Mouse (Mus musculus) limb, embryonic 15.5 days (tissue): ENCODE measurements around the gene Pou4f1. TPM values are rescaled to one million over a fixed set of nuclear protein-coding genes. Genes with fewer than 3 reads are reported as not detected.
A peak's percentile ranks its signal among the peaks of the same experiment; 100 is the strongest.
"Not testable (repeated sequence)": the region's sequence is repeated elsewhere in the genome, so short reads cannot be mapped to it uniquely, and the experiment has no call there.

ENCODE experiments used
- ATAC-seq: fragments of 200-750 bp; cut with Nextera tagmentation; 2 replicates; pipeline ENCODE4 v1.8.0; 2017; ENCODE audit warnings: low read depth, moderate TSS enrichment; ENCODE audit not compliant: insufficient number of reproducible peaks, low FRiP score, low TSS enrichment
- H3K27ac ChIP-seq: fragments of 300-500 bp; sonication (generic); 2 replicates; pipeline ENCODE4 v1.5.1; 2015; ENCODE audit warnings: moderate library complexity, mild to moderate bottlenecking, inconsistent platforms
- H3K27me3 ChIP-seq: fragments of 300-500 bp; sonication (generic); 2 replicates; pipeline ENCODE4 v1.6.1; 2015; ENCODE audit warnings: inconsistent platforms
- H3K36me3 ChIP-seq: fragments of 300-500 bp; sonication (generic); 2 replicates; pipeline ENCODE4 v1.6.1; 2015; ENCODE audit warnings: inconsistent platforms
- H3K4me1 ChIP-seq: fragments of 300-500 bp; sonication (generic); 2 replicates; pipeline ENCODE4 v1.6.1; 2015; ENCODE audit warnings: inconsistent platforms
- H3K4me2 ChIP-seq: fragments of 300-500 bp; sonication (generic); 2 replicates; pipeline ENCODE4 v1.6.1; 2015; ENCODE audit warnings: mild to moderate bottlenecking, inconsistent platforms
- H3K4me3 ChIP-seq: fragments of 300-500 bp; sonication (generic); 2 replicates; pipeline ENCODE4 v1.5.1; 2015; ENCODE audit warnings: mild to moderate bottlenecking, inconsistent platforms
- H3K9ac ChIP-seq: fragments of 300-500 bp; sonication (generic); 2 replicates; pipeline ENCODE4 v1.6.1; 2015; ENCODE audit warnings: inconsistent platforms
- H3K9me3 ChIP-seq: fragments of 300-500 bp; sonication (generic); 2 replicates; pipeline ENCODE4 v1.6.1; 2016; ENCODE audit warnings: inconsistent platforms
- WGBS: fragments of 180-500 bp; shearing (Covaris S2); methylation state at CpG from one replicate; pipeline ENCODE4 v1.1.7; 2015; 5-methylcytosine and 5-hydroxymethylcytosine counted together
- polyA plus RNA-seq: library from polyadenylated mRNA; unstranded; fragments of >200 nt; fragmentation: Nextera tagmentation; extraction: Ambion mirVana; gene quantifications from 2 replicates; pipeline ENCODE4 v1.2.1, GENCODE M21; 2015

The Pou4f1 gene
- polyA plus RNA-seq, result 0.76 and 0.77 TPM in 2 replicates

- WGBS, result under 1% methylated on average over 61 of the region's 62 CpGs
- peak within 1 kb of the TSS; percentile 92 for H3K4me2 ChIP-seq
- H3K4me1 ChIP-seq, result peaks cover 38% of the 10 kb centered on the region
- H3K27ac ChIP-seq, result no peak within 1 kb of the TSS
- H3K4me3 ChIP-seq, result peak within 1 kb of the TSS; percentile 52
- ATAC-seq, result peak; percentile 63; the same call in 1 of the 2 replicates
- no peaks in the 10 kb centered on the region for H3K9me3 ChIP-seq
- H3K27me3 ChIP-seq, result peaks cover 96% of the 10 kb centered on the region
- no peak within 1 kb of the TSS for H3K9ac ChIP-seq
- H3K36me3 ChIP-seq, result no peaks in the 10 kb centered on the region
Observed at GRCm38 (mm10) chr14:104467966-104468622, at the start of gene Pou4f1. Pou4f1 (minus strand) TSS chr14:104467999.

- no peak overlapping the region for H3K4me2 ChIP-seq
- H3K27me3 ChIP-seq, result no peaks in the 10 kb centered on the region
- 72% methylated on average over 1 of the region's 1 CpGs for WGBS
- no peak overlapping the region for H3K27ac ChIP-seq
- no peaks in the 10 kb centered on the region for H3K4me1 ChIP-seq
- no peak for ATAC-seq
- H3K36me3 ChIP-seq, result peaks cover 7% of the 10 kb centered on the region
- H3K4me3 ChIP-seq, result no peak overlapping the region
- no peak overlapping the region for H3K9ac ChIP-seq
- H3K9me3 ChIP-seq, result no peaks in the 10 kb centered on the region
Observed at GRCm38 (mm10) chr14:104511664-104512063, 43.9 kb upstream of the Pou4f1 start.

GRCm38 (mm10) chr14:104502761-104503160, 35.0 kb upstream of the Pou4f1 start:
- not testable (repeated sequence) for H3K9me3 ChIP-seq, H3K27me3 ChIP-seq, H3K4me2 ChIP-seq, H3K9ac ChIP-seq, H3K27ac ChIP-seq, ATAC-seq, H3K4me3 ChIP-seq, H3K4me1 ChIP-seq
- WGBS, result 88% methylated on average over 3 of the region's 3 CpGs
- H3K36me3 ChIP-seq, result peaks cover 57% of the 10 kb centered on the region

GRCm38 (mm10) chr14:104479751-104480150, 12.0 kb upstream of the Pou4f1 start:
- Histone ChIP-seq H3K9ac (no peak overlapping the region), H3K4me1 (no peaks in the 10 kb centered on the region), H3K4me2 (no peak overlapping the region), H3K27ac (no peak overlapping the region), H3K27me3 (peaks cover 15% of the 10 kb centered on the region), H3K4me3 (no peak overlapping the region), H3K9me3 (no peaks in the 10 kb centered on the region), H3K36me3 (peaks cover 26% of the 10 kb centered on the region)
- 89% methylated on average over 8 of the region's 8 CpGs for WGBS
- no peak for ATAC-seq

GRCm38 (mm10) chr14:104478593-104478992, 10.8 kb upstream of the Pou4f1 start:
- no peak for ATAC-seq
- H3K27ac ChIP-seq, result no peak overlapping the region
- peaks cover 27% of the 10 kb centered on the region for H3K27me3 ChIP-seq
- H3K4me1 ChIP-seq, result peaks cover 6% of the 10 kb centered on the region
- H3K4me3 ChIP-seq, result no peak overlapping the region
- no peak overlapping the region for H3K4me2 ChIP-seq
- WGBS, result 88% methylated on average over 5 of the region's 5 CpGs
- no peak overlapping the region for H3K9ac ChIP-seq
- H3K36me3 ChIP-seq, result peaks cover 26% of the 10 kb centered on the region
- no peaks in the 10 kb centered on the region for H3K9me3 ChIP-seq

GRCm38 (mm10) chr14:104477616-104478015, 9.8 kb upstream of the Pou4f1 start:
- H3K27me3 ChIP-seq, result peaks cover 36% of the 10 kb centered on the region
- no peak overlapping the region for H3K4me3 ChIP-seq
- H3K36me3 ChIP-seq, result peaks cover 26% of the 10 kb centered on the region
- H3K9ac ChIP-seq, result no peak overlapping the region
- peaks cover 13% of the 10 kb centered on the region for H3K4me1 ChIP-seq
- no peak overlapping the region for H3K27ac ChIP-seq
- ATAC-seq, result no peak
- no peak overlapping the region for H3K4me2 ChIP-seq
- WGBS, result 90% methylated on average over 8 of the region's 8 CpGs
- H3K9me3 ChIP-seq, result no peaks in the 10 kb centered on the region

GRCm38 (mm10) chr14:104475438-104475837, 7.6 kb upstream of the Pou4f1 start:
- Histone ChIP-seq H3K27me3 (peaks cover 55% of the 10 kb centered on the region), H3K9me3 (no peaks in the 10 kb centered on the region), H3K4me1 (peaks cover 20% of the 10 kb centered on the region), H3K9ac (no peak overlapping the region), H3K27ac (no peak overlapping the region), H3K4me2 (no peak overlapping the region), H3K4me3 (no peak overlapping the region), H3K36me3 (peaks cover 26% of the 10 kb centered on the region)
- no peak for ATAC-seq
- WGBS, result 77% methylated on average over 1 of the region's 1 CpGs

GRCm38 (mm10) chr14:104468623-104468970, 798 bp upstream of the Pou4f1 start:
- Histone ChIP-seq H3K9me3 (no peaks in the 10 kb centered on the region), H3K36me3 (no peaks in the 10 kb centered on the region), H3K4me2 (no peak overlapping the region), H3K4me3 (no peak overlapping the region), H3K4me1 (peaks cover 42% of the 10 kb centered on the region), H3K27ac (no peak overlapping the region), H3K27me3 (peaks cover 95% of the 10 kb centered on the region), H3K9ac (no peak overlapping the region)
- WGBS, result 6% methylated on average over 6 of the region's 6 CpGs
- no peak for ATAC-seq

GRCm38 (mm10) chr14:104467133-104467965, 450 bp downstream of the Pou4f1 start:
- peak overlapping the region; percentile 52 for H3K4me3 ChIP-seq
- H3K4me2 ChIP-seq, result peak overlapping the region; percentile 92
- ATAC-seq, result peak; percentile 46; the same call in 1 of the 2 replicates
- H3K9ac ChIP-seq, result no peak overlapping the region
- H3K27me3 ChIP-seq, result peaks cover 95% of the 10 kb centered on the region
- H3K9me3 ChIP-seq, result no peaks in the 10 kb centered on the region
- H3K4me1 ChIP-seq, result peaks cover 34% of the 10 kb centered on the region
- H3K27ac ChIP-seq, result no peak overlapping the region
- H3K36me3 ChIP-seq, result no peaks in the 10 kb centered on the region
- WGBS, result under 1% methylated on average over 83 of the region's 101 CpGs

- Histone ChIP-seq H3K36me3 (no peaks in the 10 kb centered on the region), H3K4me2 (peak overlapping the region; percentile 55), H3K9me3 (no peaks in the 10 kb centered on the region), H3K27ac (no peak overlapping the region), H3K4me1 (peaks cover 27% of the 10 kb centered on the region), H3K27me3 (peaks cover 94% of the 10 kb centered on the region), H3K4me3 (peak overlapping the region; percentile 52), H3K9ac (no peak overlapping the region)
- WGBS, result under 1% methylated on average over 29 of the region's 43 CpGs
- ATAC-seq, result no peak
Observed at GRCm38 (mm10) chr14:104466557-104466956, 1.2 kb downstream of the Pou4f1 start.

GRCm38 (mm10) chr14:104465483-104466235, 2.1 kb downstream of the Pou4f1 start:
- ATAC-seq, result no peak
- Histone ChIP-seq H3K4me3 (peak overlapping the region; percentile 52), H3K9me3 (no peaks in the 10 kb centered on the region), H3K27ac (no peak overlapping the region), H3K4me2 (peak overlapping the region; percentile 55), H3K9ac (no peak overlapping the region), H3K4me1 (peaks cover 27% of the 10 kb centered on the region), H3K27me3 (peaks cover 94% of the 10 kb centered on the region), H3K36me3 (no peaks in the 10 kb centered on the region)
- WGBS, result under 1% methylated on average over 63 of the region's 64 CpGs
